Mouse (Mus musculus): ENCODE measurements around the gene Tcf7l2.

DNA sequence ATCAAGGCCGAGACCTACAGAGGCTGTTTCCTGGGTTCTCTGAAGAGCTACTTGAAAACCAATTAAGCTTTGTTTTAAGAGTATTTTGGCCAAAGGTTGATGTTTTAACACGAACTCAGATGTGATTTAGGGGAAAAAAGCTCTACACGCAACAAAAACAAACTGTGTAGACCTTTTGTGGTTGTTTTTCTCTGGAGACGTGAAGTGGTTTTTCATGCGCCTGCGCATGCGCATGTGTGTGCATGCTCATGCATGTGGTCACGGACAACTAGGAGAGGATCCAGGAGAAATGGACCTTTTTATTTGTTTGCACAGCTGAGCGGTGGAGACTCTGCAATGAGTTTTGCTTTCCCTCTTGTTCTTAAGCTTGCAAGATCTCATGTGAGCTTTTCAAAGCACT, 17.4 kb downstream of the Tcf7l2 start:
- TF ChIP-seq CTCF (IDR thresholded peaks at IDR 0.05; ENCODE audit: control insufficient read depth, insufficient read depth, insufficient replicate concordance, low read depth, low read length) (no peak), POLR2A (IDR thresholded peaks at IDR 0.05; ENCODE audit: control insufficient read depth, low read depth, low read length) (no peak)

All from testis, adult 2 months (tissue).